Mouse (Mus musculus) intestine, embryonic 16.5 days (tissue): ENCODE measurements at regions not wholly inside any gene's neighbourhood (a gene's known extent, or its start where the extent isn't known, plus 50 kb on each side); places are given as distances from the start of the nearest gene placed in this dataset.

Experiments used
- ATAC-seq: fragments of 200-750 bp; cut with Nextera tagmentation; 2 replicates; pipeline ENCODE4 v1.8.0; 2017; ENCODE audit warnings: moderate TSS enrichment, moderate library complexity
- H3K27ac ChIP-seq: fragments of 300-500 bp; sonication (generic); 2 replicates; pipeline ENCODE4 v1.5.1; 2014; ENCODE audit warnings: mild to moderate bottlenecking, low read length
- H3K27me3 ChIP-seq: fragments of 300-500 bp; sonication (generic); replicated peaks from 2 replicates; pipeline ENCODE4 v1.6.1; 2014; ENCODE audit warnings: low read length, control low read depth, mixed read lengths; ENCODE audit not compliant: control insufficient read depth, insufficient read depth
- H3K36me3 ChIP-seq: fragments of 300-500 bp; sonication (generic); 2 replicates; pipeline ENCODE4 v1.6.1; 2014; ENCODE audit warnings: low read length, control low read depth; ENCODE audit not compliant: control insufficient read depth, insufficient read depth
- H3K4me1 ChIP-seq: fragments of 300-500 bp; sonication (generic); 2 replicates; pipeline ENCODE4 v1.6.1; 2014; ENCODE audit warnings: low read length, control low read depth, mixed read lengths; ENCODE audit not compliant: control insufficient read depth, insufficient read depth
- H3K4me2 ChIP-seq: fragments of 300-500 bp; sonication (generic); 2 replicates; pipeline ENCODE4 v1.6.1; 2014; ENCODE audit warnings: low read depth, low read length, control low read depth
- H3K4me3 ChIP-seq: fragments of 300-500 bp; sonication (generic); 2 replicates; pipeline ENCODE4 v1.5.1; 2014; ENCODE audit warnings: mild to moderate bottlenecking, low read length
- H3K9ac ChIP-seq: fragments of 300-500 bp; sonication (generic); 2 replicates; pipeline ENCODE4 v1.6.1; 2014; ENCODE audit warnings: low read depth, low read length
- H3K9me3 ChIP-seq: fragments of 300-500 bp; sonication (generic); 2 replicates; pipeline ENCODE4 v1.6.1; 2016; ENCODE audit warnings: low read length, control low read depth; ENCODE audit not compliant: control insufficient read depth
- WGBS: fragments of 180-500 bp; shearing (Covaris S2); extraction: QIAGEN DNeasy Blood & Tissue Kit; methylation state at CpG from one replicate; pipeline ENCODE4 v1.1.7; 2014; 5-methylcytosine and 5-hydroxymethylcytosine counted together

- Histone ChIP-seq H3K4me2 (no peak overlapping the region), H3K4me1 (0 out of 2 replicates have a peak, but pooled peaks cover 2% of the 10 kb centered on the region), H3K9me3 (no peaks in the 10 kb centered on the region), H3K27ac (no peak overlapping the region), H3K36me3 (no peaks in the 10 kb centered on the region), H3K9ac (no peak overlapping the region), H3K27me3 (no peaks in the 10 kb centered on the region), H3K4me3 (no peak overlapping the region)
- WGBS, result 49% methylated on average over 4 of the region's 4 CpGs
- no peak for ATAC-seq
Measured at GRCm38 (mm10) chr4:105909272-105909671, 119.6 kb downstream of the Gm12728 start.

DNA sequence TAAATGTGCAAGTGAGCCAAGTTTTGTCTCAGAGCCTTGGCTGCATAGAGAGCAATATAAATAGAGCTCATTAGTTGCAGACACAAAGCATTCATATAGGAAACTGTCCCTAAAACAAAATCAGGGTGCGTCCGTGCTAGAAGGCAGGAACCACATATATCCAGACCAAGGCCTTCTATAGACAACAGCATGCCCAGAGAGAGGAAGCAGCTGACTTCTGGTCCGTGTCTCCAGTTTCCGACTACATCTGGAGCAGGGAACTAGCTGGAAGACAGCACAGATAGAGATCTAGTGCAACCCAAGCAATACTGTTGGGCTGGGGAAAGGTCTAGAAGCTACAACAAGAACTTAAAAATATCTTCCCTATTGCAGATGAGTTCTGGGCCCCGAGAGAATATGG is 121.0 kb downstream of the Gm12728 start:
- 76% methylated on average over 5 of the region's 5 CpGs for WGBS
- Histone ChIP-seq H3K4me3 (no peak overlapping the region), H3K9ac (no peak overlapping the region), H3K4me1 (0 out of 2 replicates have a peak, but pooled peaks cover 2% of the 10 kb centered on the region), H3K36me3 (no peaks in the 10 kb centered on the region), H3K27me3 (no peaks in the 10 kb centered on the region), H3K9me3 (no peaks in the 10 kb centered on the region), H3K27ac (no peak overlapping the region), H3K4me2 (no peak overlapping the region)
- ATAC-seq, result no peak

DNA sequence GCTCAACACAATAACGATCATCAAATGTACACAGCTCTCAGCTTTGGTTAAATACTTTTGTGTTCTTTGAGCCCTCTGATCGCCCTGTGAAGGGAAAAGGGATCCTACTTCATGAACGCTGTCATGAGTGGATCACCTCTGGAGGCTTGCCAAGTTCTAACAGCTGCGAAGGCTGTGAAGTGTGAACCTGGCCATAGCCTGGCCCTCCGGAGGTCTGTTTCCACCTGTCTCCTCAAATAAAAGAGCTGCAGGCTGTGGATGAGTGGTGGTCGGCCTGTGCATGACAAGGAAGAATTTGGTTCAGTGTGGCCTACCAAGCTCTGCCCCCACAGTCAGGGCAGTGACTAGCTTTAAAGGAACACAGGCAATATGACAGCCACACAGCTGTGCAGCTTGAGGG is 122.0 kb downstream of the Gm12728 start:
- no peak for ATAC-seq
- Histone ChIP-seq H3K4me3 (no peak overlapping the region), H3K4me2 (no peak overlapping the region), H3K9me3 (no peaks in the 10 kb centered on the region), H3K9ac (no peak overlapping the region), H3K4me1 (0 out of 2 replicates have a peak, but pooled peaks cover 2% of the 10 kb centered on the region), H3K36me3 (no peaks in the 10 kb centered on the region), H3K27ac (no peak overlapping the region), H3K27me3 (no peaks in the 10 kb centered on the region)
- 64% methylated on average over 6 of the region's 6 CpGs for WGBS

DNA sequence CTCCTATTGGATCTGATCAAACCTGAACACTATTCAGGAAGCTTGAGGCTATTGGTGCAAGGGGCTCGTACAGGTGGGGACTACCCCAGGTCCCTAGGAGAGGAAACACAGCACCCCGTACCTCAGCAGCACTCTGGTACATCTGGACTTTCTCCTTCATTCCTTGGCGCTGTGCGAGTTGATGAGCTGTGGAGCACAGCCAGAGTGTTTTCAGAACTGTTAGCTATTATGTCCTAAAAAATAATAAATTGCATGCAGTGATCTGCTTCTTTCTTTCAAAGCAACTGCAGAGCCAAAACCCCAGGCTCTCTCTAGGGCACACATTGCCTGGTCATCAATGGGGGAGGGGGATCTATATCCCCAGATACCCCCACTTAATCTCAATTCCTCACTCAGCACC is 122.6 kb downstream of the Gm12728 start:
- no peak for ATAC-seq
- Histone ChIP-seq H3K27me3 (no peaks in the 10 kb centered on the region), H3K4me1 (0 out of 2 replicates have a peak, but pooled peaks cover 2% of the 10 kb centered on the region), H3K4me3 (no peak overlapping the region), H3K9ac (no peak overlapping the region), H3K27ac (no peak overlapping the region), H3K36me3 (no peaks in the 10 kb centered on the region), H3K4me2 (no peak overlapping the region), H3K9me3 (no peaks in the 10 kb centered on the region)
- 63% methylated on average over 4 of the region's 4 CpGs for WGBS

GRCm38 (mm10) chr4:105914996-105915395 is 125.3 kb downstream of the Gm12728 start:
- no peak overlapping the region for H3K4me3 ChIP-seq
- no peaks in the 10 kb centered on the region for H3K36me3 ChIP-seq
- WGBS, result 37% methylated on average over 6 of the region's 6 CpGs
- no peak overlapping the region for H3K9ac ChIP-seq
- H3K9me3 ChIP-seq, result no peaks in the 10 kb centered on the region
- no peak overlapping the region for H3K27ac ChIP-seq
- no peak overlapping the region for H3K4me2 ChIP-seq
- no peaks in the 10 kb centered on the region for H3K27me3 ChIP-seq
- ATAC-seq, result no peak
- H3K4me1 ChIP-seq, result 0 out of 2 replicates have a peak, but pooled peaks cover 2% of the 10 kb centered on the region

GRCm38 (mm10) chr4:105916229-105916628 is 126.6 kb downstream of the Gm12728 start:
- Histone ChIP-seq H3K4me3 (no peak overlapping the region), H3K27me3 (no peaks in the 10 kb centered on the region), H3K4me1 (no peaks in the 10 kb centered on the region), H3K9me3 (no peaks in the 10 kb centered on the region), H3K36me3 (no peaks in the 10 kb centered on the region), H3K9ac (no peak overlapping the region), H3K4me2 (no peak overlapping the region), H3K27ac (no peak overlapping the region)
- 64% methylated on average over 9 of the region's 9 CpGs for WGBS
- ATAC-seq, result no peak

GRCm38 (mm10) chr4:105924781-105925382 is 135.2 kb downstream of the Gm12728 start:
- H3K9me3 ChIP-seq, result no peaks in the 10 kb centered on the region
- no peak overlapping the region for H3K27ac ChIP-seq
- no peaks in the 10 kb centered on the region for H3K4me1 ChIP-seq
- H3K9ac ChIP-seq, result no peak overlapping the region
- H3K36me3 ChIP-seq, result no peaks in the 10 kb centered on the region
- no peaks in the 10 kb centered on the region for H3K27me3 ChIP-seq
- WGBS, result 62% methylated on average over 6 of the region's 6 CpGs
- H3K4me2 ChIP-seq, result no peak overlapping the region
- ATAC-seq, result no peak
- H3K4me3 ChIP-seq, result no peak overlapping the region

DNA sequence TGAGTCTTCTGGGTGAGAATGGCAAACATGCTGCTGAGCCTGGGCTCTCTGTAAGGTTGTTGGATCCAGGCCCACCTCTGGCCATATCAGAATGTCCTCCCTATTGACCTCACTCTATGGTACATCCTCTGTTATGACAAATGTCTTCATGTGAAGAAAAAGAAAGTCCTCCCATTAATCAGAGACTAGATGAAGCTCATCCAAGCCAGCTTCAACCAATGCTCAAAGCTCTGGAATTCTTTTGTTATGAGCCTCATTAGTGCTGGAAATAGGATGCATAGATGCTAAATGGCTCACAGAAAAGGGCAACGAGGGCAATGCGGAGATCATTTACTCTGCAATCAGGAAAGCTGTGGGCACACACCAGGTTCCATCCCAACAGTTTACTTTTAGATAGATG is 135.8 kb downstream of the Gm12728 start:
- WGBS, result 89% methylated on average over 2 of the region's 2 CpGs
- no peak overlapping the region for H3K4me3 ChIP-seq
- no peak for ATAC-seq
- no peak overlapping the region for H3K9ac ChIP-seq
- no peak overlapping the region for H3K4me2 ChIP-seq
- no peaks in the 10 kb centered on the region for H3K9me3 ChIP-seq
- no peak overlapping the region for H3K27ac ChIP-seq
- no peaks in the 10 kb centered on the region for H3K4me1 ChIP-seq
- no peaks in the 10 kb centered on the region for H3K36me3 ChIP-seq
- no peaks in the 10 kb centered on the region for H3K27me3 ChIP-seq

GRCm38 (mm10) chr4:105929658-105930057 is 140.0 kb downstream of the Gm12728 start:
- H3K27me3 ChIP-seq, result no peaks in the 10 kb centered on the region
- no peaks in the 10 kb centered on the region for H3K9me3 ChIP-seq
- ATAC-seq, result no peak
- no peak overlapping the region for H3K9ac ChIP-seq
- H3K36me3 ChIP-seq, result no peaks in the 10 kb centered on the region
- H3K4me2 ChIP-seq, result no peak overlapping the region
- no peak overlapping the region for H3K27ac ChIP-seq
- WGBS, result 93% methylated on average over 10 of the region's 10 CpGs
- H3K4me3 ChIP-seq, result no peak overlapping the region
- no peaks in the 10 kb centered on the region for H3K4me1 ChIP-seq

DNA sequence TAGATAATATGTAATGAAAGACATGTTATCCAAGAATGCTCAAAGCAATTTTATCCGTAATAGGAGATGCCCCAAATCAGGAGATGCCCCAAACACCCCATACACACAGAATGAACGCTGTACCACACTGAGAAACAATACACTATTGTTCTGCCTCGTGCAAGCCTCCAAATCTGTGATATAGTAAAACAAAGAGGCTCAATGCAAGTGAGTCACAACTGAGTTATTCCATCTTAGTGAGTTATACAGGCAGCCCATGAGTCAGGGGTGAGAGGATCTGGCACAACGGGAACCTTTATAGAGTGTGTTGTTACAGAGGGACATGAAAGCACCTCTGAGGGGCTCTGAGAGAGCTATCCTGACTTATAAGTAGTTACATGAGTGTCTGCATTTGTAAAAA is 145.3 kb downstream of the Gm12728 start:
- no peaks in the 10 kb centered on the region for H3K9me3 ChIP-seq
- H3K36me3 ChIP-seq, result no peaks in the 10 kb centered on the region
- no peaks in the 10 kb centered on the region for H3K27me3 ChIP-seq
- H3K4me3 ChIP-seq, result no peak overlapping the region
- H3K9ac ChIP-seq, result no peak overlapping the region
- no peak overlapping the region for H3K27ac ChIP-seq
- no peak for ATAC-seq
- H3K4me2 ChIP-seq, result no peak overlapping the region
- 76% methylated on average over 4 of the region's 4 CpGs for WGBS
- no peaks in the 10 kb centered on the region for H3K4me1 ChIP-seq
